Mouse (Mus musculus): Measurements from ENCODE around the gene BC025920.

The BC025920 gene

GRCm38 (mm10) chr10:81574081-81575056 is 31.7 kb upstream of the BC025920 start, which contains the start of gene Tle2:
Gene Tle2, plus strand, starts transcription at chr10:81574561.
- no peak for DNase-seq

- DNase-seq = no peak
These were observed 30.9 kb upstream of the BC025920 start for GRCm38 (mm10) chr10:81575208-81575631.

GRCm38 (mm10) chr10:81575695-81576094 is 30.4 kb upstream of the BC025920 start:
- DNase-seq = peak in 1 of 2 experiments; percentile 46

GRCm38 (mm10) chr10:81579967-81580366 is 26.1 kb upstream of the BC025920 start:
- no peak for DNase-seq

- no peak for DNase-seq
These were observed 25.5 kb upstream of the BC025920 start for GRCm38 (mm10) chr10:81580441-81581070.

- DNase-seq = no peak
These were observed 22.7 kb upstream of the BC025920 start for GRCm38 (mm10) chr10:81583347-81583746.

- DNase-seq = no peak
These were observed 17.3 kb upstream of the BC025920 start for GRCm38 (mm10) chr10:81588739-81589138.

- no peak for DNase-seq
These were observed 14.2 kb upstream of the BC025920 start for GRCm38 (mm10) chr10:81591846-81592245.

GRCm38 (mm10) chr10:81592631-81593030 is 13.4 kb upstream of the BC025920 start:
- no peak for DNase-seq

- no peak for DNase-seq
These were observed 12.8 kb upstream of the BC025920 start for GRCm38 (mm10) chr10:81593223-81593622.

- no peak for DNase-seq
These were observed 12.1 kb upstream of the BC025920 start for GRCm38 (mm10) chr10:81593935-81594334.

GRCm38 (mm10) chr10:81595599-81595998 is 10.5 kb upstream of the BC025920 start:
- DNase-seq = no peak

- DNase-seq = no peak
These were observed 9.5 kb upstream of the BC025920 start for GRCm38 (mm10) chr10:81596611-81597010.

GRCm38 (mm10) chr10:81597137-81597950 is 8.7 kb upstream of the BC025920 start:
- no peak for DNase-seq

GRCm38 (mm10) chr10:81598342-81598741 is 7.7 kb upstream of the BC025920 start:
- DNase-seq = no peak

GRCm38 (mm10) chr10:81598871-81599270 is 7.2 kb upstream of the BC025920 start:
- no peak for DNase-seq

- DNase-seq = no peak
These were observed 6.4 kb upstream of the BC025920 start for GRCm38 (mm10) chr10:81599630-81600029.

GRCm38 (mm10) chr10:81600096-81600495 is 6.0 kb upstream of the BC025920 start:
- DNase-seq = no peak

- DNase-seq = peak; percentile 95
These were observed 5.3 kb upstream of the BC025920 start, which contains the start of gene Tle6 for GRCm38 (mm10) chr10:81600738-81601203. Gene Tle6, minus strand, starts transcription at chr10:81601073.

GRCm38 (mm10) chr10:81601396-81601905 is 4.6 kb upstream of the BC025920 start:
- no peak for DNase-seq

- no peak for DNase-seq
These were observed 3.3 kb upstream of the BC025920 start for GRCm38 (mm10) chr10:81602741-81603151.

All from kidney, adult 8-10 months (tissue).